Mouse (Mus musculus): ENCODE results near the gene Rad51ap1.
A peak's percentile ranks its signal among the peaks of the same experiment; 100 is the strongest.

DNA sequence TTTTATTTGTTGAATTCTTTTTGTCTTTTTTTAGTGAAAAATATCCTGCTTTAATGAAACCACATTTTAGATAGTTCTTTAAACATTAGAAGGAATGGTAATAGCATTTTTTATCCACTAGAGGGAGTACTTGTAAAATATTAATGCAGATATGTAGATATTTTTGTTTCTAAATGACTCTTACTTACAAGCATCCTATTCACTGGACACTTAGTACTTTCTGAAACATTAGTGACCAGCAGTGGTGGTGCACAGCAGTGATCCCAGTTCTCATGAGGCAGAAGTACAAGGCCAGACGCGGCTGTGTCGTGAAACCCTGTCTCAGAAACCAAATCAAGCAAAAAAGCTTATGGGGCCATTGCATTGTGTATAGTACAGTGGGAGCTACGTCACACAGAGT lies 8.9 kb upstream of the Rad51ap1 start:
- TF ChIP-seq POLR2A (IDR thresholded peaks at IDR 0.05; ENCODE audit: borderline replicate concordance, low read depth, low read length) (no peak), CTCF (IDR thresholded peaks at IDR 0.05; ENCODE audit: low read depth, low read length) (peak; percentile 57)
